Mouse (Mus musculus): ENCODE measurements around the gene Sema4c.
"Not testable (repeated sequence)": the region's sequence is repeated elsewhere in the genome, so short reads cannot be mapped to it uniquely, and the experiment has no call there.

Sema4c gene

DNA sequence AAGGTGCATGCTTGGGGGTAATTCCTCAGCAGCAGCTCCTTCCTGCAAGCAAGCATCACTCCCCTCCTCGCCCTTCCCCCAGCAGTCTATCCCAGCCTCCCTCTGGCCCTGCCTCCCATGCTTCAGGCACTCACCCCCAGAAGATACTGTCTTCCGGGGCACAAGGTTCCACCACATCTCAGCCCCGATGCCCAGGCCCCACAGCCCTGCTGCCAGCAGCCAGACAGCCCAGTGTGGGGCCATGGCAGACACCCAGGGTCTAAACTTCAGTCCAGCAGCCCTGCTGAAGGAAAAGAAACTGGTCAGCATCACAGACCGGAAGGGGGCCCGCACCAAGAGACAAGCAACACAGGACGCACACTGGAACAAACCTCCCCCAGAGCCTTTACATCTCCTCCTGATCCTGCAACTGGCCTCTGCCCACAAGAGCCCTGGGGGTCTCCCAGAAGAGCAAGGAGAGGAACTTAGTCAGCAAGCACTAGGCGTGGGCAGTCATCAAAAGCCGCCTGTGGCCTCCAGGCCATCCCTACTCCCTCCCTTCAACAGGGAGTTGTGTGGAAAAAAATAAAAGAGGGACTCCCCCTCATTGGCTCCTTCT is 2.3 kb downstream of the Sema4c start:
- no peak for DNase-seq (ENCODE audit: low spot score)

DNA sequence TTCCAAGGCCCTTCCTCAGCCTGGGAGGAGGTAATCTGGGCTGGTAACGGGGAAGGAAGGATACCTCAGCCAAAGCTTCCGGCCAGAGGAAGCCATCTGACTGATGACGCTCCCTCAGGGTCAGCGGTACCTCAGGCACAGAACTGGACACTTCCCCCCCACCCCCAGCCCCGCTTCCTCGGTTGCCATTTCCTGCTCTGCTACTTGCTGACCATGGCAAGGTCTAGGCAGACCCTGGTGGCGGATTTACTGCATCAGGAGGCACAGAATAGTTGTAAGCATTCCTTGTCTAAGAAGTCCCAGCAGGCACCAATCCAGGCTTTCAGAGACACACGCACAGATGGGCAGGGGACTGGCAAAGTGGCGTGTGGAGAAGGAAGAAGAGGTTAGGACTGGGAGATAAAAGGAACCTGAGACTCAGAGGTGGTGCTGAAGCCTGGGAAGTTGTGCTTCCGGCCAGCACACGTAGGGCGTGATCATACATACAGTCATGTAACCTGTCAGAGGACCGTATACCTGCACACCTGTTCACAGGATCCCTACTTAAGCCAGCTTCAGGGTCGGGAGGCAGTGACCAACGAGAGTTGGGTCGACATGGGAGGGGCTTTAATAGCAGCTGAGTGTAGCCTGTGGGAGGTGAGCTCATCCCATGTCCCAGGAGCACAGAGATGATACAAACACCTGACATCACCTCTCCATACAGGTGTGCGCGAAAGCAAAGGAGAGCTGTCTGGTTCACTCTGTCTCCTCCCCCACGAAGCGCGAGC is 3.3 kb downstream of the Sema4c start:
- no peak for DNase-seq (ENCODE audit: low spot score)

DNA sequence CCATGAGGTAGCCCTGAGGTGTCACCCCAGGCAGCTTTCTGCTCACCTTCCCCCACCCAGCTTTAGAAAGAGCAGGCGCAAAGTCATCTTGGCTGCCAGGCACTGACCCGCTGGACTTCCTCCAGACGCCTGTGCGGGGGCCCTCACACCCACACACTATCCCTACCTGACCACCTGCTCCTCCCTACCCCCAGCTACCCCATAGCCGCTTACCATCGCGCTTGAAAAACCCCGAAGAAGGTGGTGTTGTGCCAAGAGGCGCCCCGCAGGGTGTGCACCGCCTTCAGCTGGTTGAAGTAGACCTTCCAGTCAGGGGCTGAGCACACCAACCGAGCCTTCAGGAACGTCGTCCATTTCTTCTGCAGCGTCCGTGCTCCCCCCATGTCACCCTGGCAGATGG is 5.6 kb downstream of the Sema4c start:
- no peak for DNase-seq (ENCODE audit: low spot score)

DNA sequence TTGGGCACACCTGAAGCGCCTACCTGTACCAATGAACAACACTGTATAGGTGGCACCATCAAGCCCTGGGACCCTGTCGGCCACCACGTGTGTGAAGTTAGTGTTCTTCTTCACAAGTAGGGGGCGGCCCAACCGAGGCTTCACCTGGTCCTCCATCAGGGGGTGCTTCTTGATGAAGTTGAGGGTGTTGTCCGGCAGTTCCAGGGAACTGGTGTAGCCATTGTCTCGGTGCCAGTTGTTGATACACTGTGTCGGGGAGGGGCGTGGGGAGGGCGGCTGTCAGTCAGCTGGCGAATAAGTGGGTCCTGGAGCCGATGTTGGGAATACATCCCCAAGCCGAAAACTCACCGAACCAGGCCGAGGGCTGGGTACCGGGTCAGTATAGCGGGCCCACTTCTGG is 6.2 kb downstream of the Sema4c start:
- no peak for DNase-seq (ENCODE audit: low spot score)

DNA sequence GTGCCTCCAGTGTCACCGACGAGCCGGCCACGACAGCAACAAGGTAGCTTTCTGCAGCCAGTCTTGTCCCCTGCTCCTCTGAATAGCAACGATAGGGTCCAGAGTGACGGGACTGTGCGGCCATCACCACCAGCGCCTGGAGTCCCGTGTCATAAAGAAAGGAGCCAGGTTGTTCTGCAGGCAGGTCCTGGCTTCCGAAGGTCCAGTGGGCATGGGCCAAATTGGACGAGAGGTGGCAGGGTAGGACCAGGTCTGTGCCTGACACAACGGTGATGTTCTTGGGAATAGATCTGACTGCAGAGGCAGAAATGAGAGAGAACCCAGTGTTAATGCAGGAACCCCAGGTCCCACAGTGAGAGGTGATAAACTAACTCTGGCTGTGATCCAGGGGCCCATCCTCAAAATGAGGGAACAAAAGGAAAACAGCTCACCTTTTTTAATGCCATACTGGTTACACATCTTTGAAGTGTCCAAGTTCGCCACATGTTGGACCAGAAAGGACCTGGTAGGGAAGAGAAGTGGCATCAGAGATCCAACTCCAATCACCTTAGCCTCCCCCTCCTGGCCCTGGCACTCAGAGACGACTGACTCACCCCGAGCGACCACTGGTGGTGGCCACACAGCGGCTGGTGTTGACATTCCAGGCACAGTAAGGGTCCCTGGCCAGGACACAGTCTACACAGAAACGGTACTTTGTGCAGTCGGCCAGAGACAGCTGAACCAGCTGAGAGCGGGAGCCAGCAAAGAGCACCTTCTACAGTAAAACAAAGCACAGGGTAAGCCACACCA is 7.9 kb downstream of the Sema4c start:
- DNase-seq (ENCODE audit: low spot score): no peak

DNA sequence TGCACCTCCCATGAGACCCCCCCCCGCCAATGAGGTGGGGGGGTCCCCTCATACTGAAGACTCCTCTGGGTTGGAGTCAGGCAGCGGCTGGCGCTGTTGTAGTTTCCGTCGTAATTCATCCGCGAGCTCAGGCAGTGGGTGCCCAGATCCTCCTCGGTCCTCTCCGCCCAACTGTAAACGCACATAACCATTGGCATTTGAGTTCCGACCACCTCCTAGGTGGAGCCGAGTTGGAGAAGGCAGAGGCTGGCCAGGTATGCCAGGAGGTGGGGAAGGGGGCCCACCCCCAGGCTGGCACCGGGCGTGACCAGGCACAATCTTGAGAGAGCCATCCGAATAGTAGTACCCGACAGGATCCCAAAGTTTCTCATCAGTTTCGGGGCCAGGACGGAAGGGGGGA is 8.7 kb downstream of the Sema4c start:
- no peak for DNase-seq (ENCODE audit: low spot score)

DNA sequence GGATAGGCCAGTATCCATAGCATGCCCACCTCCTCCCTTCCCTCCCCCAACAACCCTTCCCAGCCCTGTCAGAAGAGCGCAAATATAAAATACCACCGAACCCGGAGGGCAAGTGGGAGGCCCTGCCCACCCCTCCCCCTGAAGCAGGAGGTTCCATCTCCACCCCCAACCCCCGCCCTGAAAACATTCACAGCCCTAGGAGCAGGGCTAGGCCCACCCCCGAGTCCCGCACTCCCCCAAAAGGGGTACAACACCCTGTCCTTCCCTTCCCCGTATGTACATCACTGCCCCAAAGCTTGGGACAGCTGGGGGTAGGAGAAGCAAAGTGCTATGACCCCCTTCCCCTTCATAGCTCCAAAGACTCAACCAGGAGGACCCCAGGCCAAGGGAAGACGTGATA is 9.4 kb downstream of the Sema4c start:
- DNase-seq (ENCODE audit: low spot score): no peak

DNA sequence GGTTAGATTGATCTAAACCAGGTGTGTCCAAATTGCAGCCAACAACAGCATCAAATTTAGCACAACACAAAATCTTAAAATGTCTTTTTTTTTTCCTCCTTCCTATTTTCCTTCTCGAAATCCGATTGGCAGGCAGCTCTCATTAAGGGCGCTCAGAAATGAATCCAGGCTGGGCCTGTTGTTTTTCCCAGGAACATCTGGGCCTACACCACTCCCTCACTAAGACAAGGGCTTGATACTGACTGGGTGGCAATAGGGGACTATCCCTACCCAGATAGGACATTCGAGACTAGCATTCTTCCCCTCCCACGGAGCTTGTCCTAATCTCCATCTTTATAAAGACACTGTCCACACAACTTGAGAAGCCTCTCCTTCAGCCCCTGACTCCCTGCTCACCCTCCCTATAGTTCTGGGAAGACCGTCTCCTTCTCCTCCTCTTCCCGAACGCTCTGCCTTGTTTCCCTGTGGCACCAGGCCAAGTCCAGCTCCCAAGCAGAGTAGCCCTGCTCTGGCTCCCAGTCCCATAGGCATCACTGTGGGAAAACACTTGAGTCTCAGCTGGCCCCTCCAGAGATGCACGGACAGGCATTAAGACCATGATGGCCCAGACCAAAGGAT is 10.1 kb downstream of the Sema4c start:
- DNase-seq (ENCODE audit: low spot score): no peak

DNA sequence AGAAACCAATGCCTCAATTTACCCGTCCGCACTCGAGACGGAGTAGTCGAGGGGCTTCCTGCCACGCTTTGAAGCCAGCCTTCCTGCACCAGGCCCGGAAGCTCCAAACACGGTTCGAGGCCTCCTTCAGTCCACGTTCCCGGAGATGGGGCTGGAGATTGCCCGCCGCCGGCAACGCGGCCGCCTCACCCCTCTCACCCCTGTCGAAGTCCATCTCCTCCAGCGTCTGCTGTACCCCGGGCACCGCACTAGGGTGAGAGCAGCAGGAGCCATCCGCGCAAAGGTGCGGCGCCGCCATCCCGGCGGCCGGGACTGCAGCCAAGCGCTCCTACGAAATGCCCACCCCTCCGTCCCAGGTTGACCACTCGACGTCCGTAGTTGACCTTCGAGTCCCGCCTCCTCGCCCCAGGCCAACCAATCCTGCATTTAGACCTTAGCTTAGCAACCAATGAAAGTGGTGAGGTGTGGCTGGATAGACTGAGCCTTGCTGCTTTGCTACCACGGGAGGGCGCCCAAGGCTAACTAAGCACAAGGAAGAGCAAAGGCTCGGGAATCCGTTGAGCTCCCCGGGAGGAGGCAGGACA is 11.2 kb downstream of the Sema4c start, which contains the start of gene Ankrd39:
Gene Ankrd39, minus strand, starts transcription at position 558 of the 584 bp plus-strand sequence.
- peak; percentile 99 for DNase-seq (ENCODE audit: low spot score)

DNA sequence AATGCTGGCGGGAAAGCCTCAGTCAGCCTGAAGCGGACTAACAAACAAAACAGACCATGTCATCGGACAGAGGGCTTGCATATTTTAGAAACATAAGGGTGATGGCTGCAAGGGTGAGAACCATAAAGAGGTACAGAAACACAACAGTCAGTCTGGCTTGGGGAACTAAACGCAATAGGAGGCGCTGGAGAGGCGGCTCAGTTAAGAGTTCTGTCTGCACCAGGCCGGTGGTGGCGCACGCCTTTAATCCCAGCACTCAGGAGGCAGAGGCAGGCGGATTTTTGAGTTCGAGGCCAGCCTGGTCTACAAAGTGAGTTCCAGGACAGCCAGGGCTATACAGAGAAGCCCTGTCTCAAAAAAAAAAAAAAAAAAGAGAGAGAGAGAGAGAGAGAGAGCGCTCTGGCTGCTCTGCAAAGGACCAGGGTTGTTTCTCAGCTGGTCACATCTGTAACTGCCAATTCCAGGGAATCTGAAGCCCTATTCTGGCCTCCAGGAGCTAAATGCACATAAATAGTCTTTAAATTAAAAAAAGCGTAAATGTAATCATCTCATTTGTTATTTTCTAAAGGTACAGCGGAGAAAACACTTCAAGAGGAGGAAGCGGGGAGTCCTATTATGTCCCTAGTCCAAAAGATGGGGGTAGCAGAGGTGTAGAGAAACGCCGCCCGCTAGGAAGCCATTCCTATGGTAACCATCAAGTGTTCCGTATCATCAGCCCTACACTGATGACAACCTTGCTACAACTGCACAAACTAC is 12.1 kb downstream of the Sema4c start:
- DNase-seq (ENCODE audit: low spot score): no peak

DNA sequence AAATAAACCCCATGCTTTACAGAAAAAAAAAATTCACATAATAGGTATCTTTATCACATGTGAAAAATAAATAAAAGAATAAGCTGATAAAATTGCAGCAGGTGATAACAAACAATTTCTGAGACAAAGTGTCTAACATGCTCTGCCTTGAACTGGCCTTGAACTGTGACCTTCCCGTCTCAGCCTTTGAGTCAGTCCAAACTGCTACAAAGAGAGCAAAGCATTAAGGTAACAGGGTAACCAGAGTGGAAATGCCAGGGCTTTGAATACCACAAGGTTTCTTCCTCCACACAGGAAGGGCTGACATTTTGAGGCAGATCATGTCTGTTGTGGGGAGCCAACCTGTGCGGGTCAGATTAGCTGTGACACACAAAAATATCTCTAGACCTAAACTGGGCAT is 12.8 kb downstream of the Sema4c start:
- DNase-seq (ENCODE audit: low spot score): no peak

DNA sequence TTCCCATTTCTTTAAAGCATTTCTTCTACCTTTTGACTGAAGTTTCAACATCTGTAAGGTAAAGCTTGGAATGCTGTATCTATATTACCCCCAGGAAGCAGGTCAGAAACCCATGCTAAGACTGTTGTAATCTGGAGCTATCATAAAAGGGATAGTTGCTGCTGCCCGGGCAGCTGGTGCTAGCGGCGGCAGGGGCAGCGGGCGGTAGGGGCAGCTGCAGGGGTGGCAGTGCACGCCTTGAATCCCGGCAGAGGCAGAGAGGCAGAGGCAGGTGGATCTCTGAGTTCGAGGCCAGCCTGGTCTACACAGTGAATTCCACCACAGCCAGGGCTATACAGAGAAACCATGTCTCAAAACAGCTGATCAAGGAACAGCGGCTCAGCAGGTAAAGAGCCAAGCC is 15.2 kb downstream of the Sema4c start:
- no peak for DNase-seq (ENCODE audit: low spot score)

DNA sequence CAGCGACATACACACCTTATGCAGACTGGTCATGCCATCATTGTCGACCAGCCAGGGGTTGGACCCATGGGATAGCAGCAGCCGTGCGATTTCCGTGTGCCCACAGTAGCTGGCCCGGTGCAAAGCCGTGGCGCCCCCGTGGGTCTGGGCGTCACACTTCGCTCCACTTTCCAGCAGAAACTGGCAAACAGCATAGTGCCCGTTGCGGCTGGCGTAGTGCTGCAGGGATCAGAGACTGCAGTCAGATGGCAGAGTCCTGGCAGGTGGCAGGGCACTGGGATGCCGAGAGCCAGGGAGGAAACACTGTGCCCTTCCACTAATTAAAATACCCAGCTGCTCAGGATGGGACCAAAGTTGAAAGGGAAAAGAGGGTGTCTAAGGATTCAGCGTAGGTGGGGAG is 16.3 kb downstream of the Sema4c start:
- no peak for DNase-seq (ENCODE audit: low spot score)

DNA sequence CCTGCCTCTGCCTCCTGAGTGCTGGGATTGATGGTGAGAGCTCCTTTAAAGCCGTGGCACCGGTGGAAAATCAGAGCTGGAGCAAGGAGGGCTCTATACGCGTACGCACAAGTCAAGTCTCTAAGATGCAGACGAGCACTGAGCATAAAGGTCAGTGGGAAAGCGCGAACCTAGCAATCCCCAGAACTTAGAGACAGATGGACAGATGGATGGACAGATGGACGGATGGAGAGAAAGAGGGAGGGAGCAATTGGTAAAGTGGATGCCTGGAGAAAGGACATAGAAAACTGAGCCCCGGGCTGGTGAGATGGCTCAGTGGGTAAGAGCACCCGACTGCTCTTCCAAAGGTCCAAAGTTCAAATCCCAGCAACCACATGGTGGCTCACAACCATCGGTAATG is 17.3 kb downstream of the Sema4c start:
- DNase-seq (ENCODE audit: low spot score): no peak

DNA sequence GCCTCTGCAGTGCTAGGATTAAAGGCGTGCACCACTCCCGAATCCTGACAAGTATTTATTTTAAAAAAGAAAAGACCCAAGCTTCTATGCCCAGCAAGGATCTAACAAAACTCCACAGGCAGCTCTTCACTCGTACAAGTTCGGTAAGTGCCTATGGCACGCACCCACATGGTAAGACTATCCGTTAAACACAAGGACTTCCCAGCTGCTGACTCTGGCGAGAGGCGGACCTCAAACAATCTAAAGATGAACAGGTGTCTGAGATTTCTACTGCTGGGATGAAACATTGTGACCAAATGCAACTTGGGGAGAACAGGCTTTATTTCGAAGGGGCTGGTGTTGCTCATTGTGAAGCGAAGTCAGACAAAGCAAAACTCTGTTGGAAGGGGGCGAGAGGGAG is 18.0 kb downstream of the Sema4c start:
- DNase-seq (ENCODE audit: low spot score): no peak

DNA sequence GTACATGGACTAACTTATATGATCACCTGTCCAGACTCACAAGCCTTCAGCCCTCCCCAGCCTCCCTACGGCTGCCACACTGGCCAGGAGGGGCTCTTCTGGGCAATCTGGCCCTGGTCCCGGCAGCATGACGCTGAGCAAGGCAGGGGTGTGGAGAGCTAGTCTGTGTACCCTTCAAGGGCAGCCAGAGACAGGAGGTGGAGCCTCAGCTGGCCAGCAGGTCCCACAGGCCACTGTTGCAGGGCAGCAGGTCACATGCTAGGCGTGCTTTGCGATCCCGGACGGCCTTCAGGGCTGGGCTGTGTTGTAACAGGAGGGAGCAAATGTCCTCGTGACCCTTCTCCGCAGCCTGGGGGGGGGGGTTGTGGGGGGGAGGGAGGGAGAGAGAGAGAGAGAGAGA is 19.0 kb downstream of the Sema4c start, which contains the start of gene Gm42417:
Gene Gm42417, minus strand, starts transcription at position 244 of the 400 bp plus-strand sequence.
- no peak for DNase-seq (ENCODE audit: low spot score)

DNA sequence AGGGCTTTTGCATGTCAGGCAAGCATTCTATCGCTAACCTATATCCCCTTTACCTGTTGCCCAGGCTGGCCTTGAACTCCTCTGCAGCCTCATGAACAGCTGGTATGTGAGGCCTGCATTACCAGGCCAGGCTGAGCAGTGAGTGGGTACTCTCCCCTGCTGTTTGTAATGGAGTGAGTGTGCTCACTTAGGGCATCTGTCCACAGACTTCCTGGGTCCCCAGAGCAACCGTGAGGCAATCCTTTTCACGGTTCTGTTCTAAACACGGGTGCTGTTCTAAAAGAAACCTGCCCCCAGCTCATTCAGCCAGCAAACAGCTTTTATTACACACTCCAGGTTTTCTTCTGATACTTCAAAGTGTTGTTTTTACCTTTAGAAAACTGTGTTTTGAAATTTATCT is 19.4 kb downstream of the Sema4c start:
- DNase-seq (ENCODE audit: low spot score): no peak

DNA sequence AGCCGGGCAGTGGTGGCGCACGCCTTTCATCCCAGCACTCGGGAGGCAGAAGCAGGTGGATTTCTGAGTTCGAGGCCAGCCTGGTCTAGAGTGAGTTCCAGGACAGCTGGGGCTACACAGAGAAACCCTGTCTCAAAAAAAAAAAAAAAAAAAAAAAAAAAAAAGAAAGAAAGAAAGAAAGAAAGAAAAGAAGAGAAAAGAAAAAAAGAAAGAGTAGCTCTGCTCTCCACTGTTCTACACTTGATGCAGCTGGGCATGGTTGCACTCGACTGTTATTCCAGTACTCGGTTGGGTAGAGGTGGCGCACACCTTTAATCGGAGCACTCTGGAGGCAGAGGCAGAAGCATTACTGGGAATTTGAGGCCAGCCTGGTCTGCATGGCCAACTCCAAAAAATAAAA is 21.4 kb downstream of the Sema4c start, which contains the start of gene Ankrd23:
Gene Ankrd23, minus strand, starts transcription at position 101 of the 400 bp plus-strand sequence.
- DNase-seq (ENCODE audit: low spot score): not testable (repeated sequence)

DNA sequence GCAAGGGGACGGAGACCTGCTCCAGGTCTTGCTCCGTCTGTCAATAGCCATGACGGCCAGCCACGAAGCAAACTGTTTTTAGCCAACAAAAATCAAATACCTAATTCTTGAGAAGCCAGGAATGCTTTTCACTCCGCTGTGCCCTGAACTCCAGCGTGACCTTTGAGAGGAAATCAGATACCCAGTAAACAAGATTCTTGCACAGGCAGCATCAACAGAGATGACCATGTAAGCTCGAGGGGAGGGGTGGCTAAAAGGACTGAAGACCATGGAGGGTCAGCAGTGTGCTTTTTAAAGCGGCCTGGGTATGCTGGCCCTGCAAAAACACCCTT is 21.8 kb downstream of the Sema4c start:
- no peak for DNase-seq (ENCODE audit: low spot score)

DNA sequence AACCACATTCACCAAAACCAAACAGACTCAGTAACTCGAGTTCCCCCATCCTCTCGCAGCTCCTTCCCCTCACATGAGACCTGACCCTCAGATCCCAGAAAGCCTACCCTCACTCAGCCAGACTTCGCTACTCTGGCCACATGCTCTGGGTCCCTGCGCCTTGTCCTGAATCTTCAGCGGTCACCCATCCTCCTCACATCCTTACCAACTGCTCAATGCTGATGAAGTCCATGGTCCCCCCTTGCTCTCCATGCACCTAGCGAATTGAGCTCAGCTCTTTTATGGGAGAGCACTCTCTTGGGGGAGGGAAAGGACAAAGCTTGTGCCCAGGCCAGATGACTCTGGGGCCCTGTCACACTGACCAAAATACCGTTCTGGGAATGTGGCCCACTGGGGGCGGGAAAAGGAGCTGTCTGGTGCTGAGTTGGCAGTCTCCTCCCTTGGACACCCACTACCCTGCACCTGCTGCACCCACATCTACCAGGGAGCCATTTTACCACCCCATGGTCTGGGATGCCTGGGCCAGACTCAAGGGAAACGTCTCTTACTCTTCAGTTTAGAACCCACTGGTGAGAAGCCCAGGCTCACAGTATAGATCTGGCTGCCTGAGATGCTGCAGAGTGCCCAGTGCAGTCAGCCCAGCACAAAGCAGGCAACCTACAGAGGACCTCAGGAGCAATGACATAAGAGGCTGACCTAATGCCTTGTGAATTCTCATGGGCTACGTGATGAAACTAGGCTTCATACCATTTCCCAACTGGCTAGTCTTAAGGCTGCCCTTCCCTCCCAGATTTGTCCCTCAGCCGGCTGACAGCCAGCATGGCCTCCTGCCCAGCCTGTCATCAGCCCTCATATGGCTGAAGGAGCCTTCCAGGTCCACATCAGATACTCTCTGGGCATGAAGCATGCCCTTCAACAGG is 22.4 kb downstream of the Sema4c start:
- DNase-seq (ENCODE audit: low spot score): no peak

Data from layer of hippocampus, adult 9-10 months (tissue).